Mouse (Mus musculus) spleen, postnatal 10 days (tissue): ENCODE measurements around the gene Kctd20.
"Not testable (repeated sequence)": the region's sequence is repeated elsewhere in the genome, so short reads cannot be mapped to it uniquely, and the experiment has no call there.

Experiments used
- DNase-seq, 2 experiments: peaks; one replicate each; pipeline ENCODE4 v3.0.0; 2021 to 2022; ENCODE audit warnings: low spot score in 2 of 2

The Kctd20 gene

GRCm38 (mm10) chr17:28984724-28985420, 33.1 kb downstream of the Kctd20 start:
- DNase-seq, result no peak

- DNase-seq, result peak; percentile 24 to 47
These were observed 35.1 kb downstream of the Kctd20 start for GRCm38 (mm10) chr17:28986833-28987232.

- peak; percentile 18 to 67 for DNase-seq
These were observed 36.0 kb downstream of the Kctd20 start for GRCm38 (mm10) chr17:28987713-28988112.

GRCm38 (mm10) chr17:28988291-28988690, 36.5 kb downstream of the Kctd20 start:
- no peak for DNase-seq

- no peak for DNase-seq
These were observed 37.2 kb downstream of the Kctd20 start for GRCm38 (mm10) chr17:28988996-28989395.

- DNase-seq, result no peak
These were observed 38.3 kb downstream of the Kctd20 start for GRCm38 (mm10) chr17:28990060-28990459.

- no peak for DNase-seq
These were observed 39.5 kb downstream of the Kctd20 start for GRCm38 (mm10) chr17:28991286-28991685.

GRCm38 (mm10) chr17:28992105-28992504, 40.4 kb downstream of the Kctd20 start:
- DNase-seq, result no peak

GRCm38 (mm10) chr17:28993004-28993403, 41.3 kb downstream of the Kctd20 start:
- not testable (repeated sequence) for DNase-seq

GRCm38 (mm10) chr17:28994615-28995014, 42.9 kb downstream of the Kctd20 start:
- no peak for DNase-seq

GRCm38 (mm10) chr17:29000465-29000864, 48.7 kb downstream of the Kctd20 start:
- DNase-seq, result no peak

GRCm38 (mm10) chr17:29003740-29004139, 52.0 kb downstream of the Kctd20 start:
- no peak for DNase-seq

GRCm38 (mm10) chr17:29005002-29005401, 53.3 kb downstream of the Kctd20 start:
- no peak for DNase-seq

- peak in 1 of 2 experiments; percentile 40 for DNase-seq
These were observed 55.1 kb downstream of the Kctd20 start for GRCm38 (mm10) chr17:29006812-29007211.

- DNase-seq, result no peak
These were observed 55.5 kb downstream of the Kctd20 start for GRCm38 (mm10) chr17:29007243-29007640.

GRCm38 (mm10) chr17:29007641-29008325, 56.0 kb downstream of the Kctd20 start, which contains the start of gene Stk38:
TSS of gene Stk38 (minus strand) at chr17:29007995.
- peak; percentile 94 to 96 for DNase-seq

GRCm38 (mm10) chr17:29008326-29008650, 56.5 kb downstream of the Kctd20 start:
- no peak for DNase-seq

GRCm38 (mm10) chr17:29009181-29009580, 57.4 kb downstream of the Kctd20 start:
- no peak for DNase-seq

- no peak for DNase-seq
These were observed 62.5 kb downstream of the Kctd20 start for GRCm38 (mm10) chr17:29014235-29014634.

- peak; percentile 52 to 77 for DNase-seq
These were observed 63.9 kb downstream of the Kctd20 start for GRCm38 (mm10) chr17:29015638-29016037.

GRCm38 (mm10) chr17:29016705-29017104, 65.0 kb downstream of the Kctd20 start:
- DNase-seq, result no peak

GRCm38 (mm10) chr17:29018292-29018984, 66.7 kb downstream of the Kctd20 start:
- peak in 1 of 2 experiments; percentile 64 for DNase-seq
